Comparison of ENCODE assay signal across 13 mouse cellular contexts in genomic region chr2:74714156-74714789, GRCm38 (mm10). TPM values are rescaled to one million over a fixed set of nuclear protein-coding genes. Genes with fewer than 3 reads are reported as not detected.
DNase-seq lines count a peak whose midpoint lies in the region; ATAC-seq lines count a peak whose summit lies in the region.
"Had no signal": no experiment of that assay in that cellular context is flagged by ENCODE, and none has a peak within 500 bp of the region (broad histone marks: within the 10 kb centered on the region; RNA-seq: fewer than 3 reads in every experiment).

No protein-coding gene starts in this region.

- no peak overlapping the region for H3K27ac ChIP-seq in hindbrain, embryonic 14.5 days
- no peak overlapping the region for H3K27ac ChIP-seq in hindbrain, embryonic 11.5 days (ENCODE audit: low read depth, low read length)
- no peak overlapping the region; the same call in 1 of the 2 replicates for H3K27ac ChIP-seq in embryonic facial prominence, embryonic 14.5 days (replicated peaks; ENCODE audit: low read depth, low read length)
- H3K27ac ChIP-seq in intestine, embryonic 16.5 days (ENCODE audit: low read length) = peak overlapping the region; percentile 33; the same call in 1 of the 2 replicates
- H3K27ac ChIP-seq in neural tube, embryonic 13.5 days (replicated peaks) = peak overlapping the region; percentile 100
- H3K27ac ChIP-seq: heart, adult 2 months; liver, embryonic 12.5 days; midbrain, embryonic 15.5 days; stomach, embryonic 15.5 days had no signal

- H3K4me3 ChIP-seq in hindbrain, embryonic 14.5 days (replicated peaks; ENCODE audit: low read length) = peak overlapping the region; percentile 31; the same call in 1 of the 2 replicates
- H3K4me3 ChIP-seq in hindbrain, embryonic 11.5 days (ENCODE audit: low read depth, low read length) = no peak overlapping the region
- H3K4me3 ChIP-seq in embryonic facial prominence, embryonic 14.5 days (ENCODE audit: low read depth, low read length) = no peak overlapping the region
- peak overlapping the region; percentile 11; the same call in 1 of the 2 replicates for H3K4me3 ChIP-seq in intestine, embryonic 16.5 days (ENCODE audit: low read length)
- peak overlapping the region; percentile 99 for H3K4me3 ChIP-seq in neural tube, embryonic 13.5 days
- H3K4me3 ChIP-seq: heart, adult 2 months; liver, embryonic 12.5 days; midbrain, embryonic 15.5 days; stomach, embryonic 15.5 days had no signal

- ATAC-seq in hindbrain, embryonic 14.5 days (ENCODE audit: low FRiP score) = no peak
- no peak for ATAC-seq in hindbrain, embryonic 11.5 days (ENCODE audit: low FRiP score)
- ATAC-seq in embryonic facial prominence, embryonic 14.5 days (ENCODE audit: low read depth) = no peak
- no peak for ATAC-seq in intestine, embryonic 16.5 days
- no peak for ATAC-seq in neural tube, embryonic 13.5 days (ENCODE audit: low read depth)
- ATAC-seq: liver, embryonic 12.5 days; midbrain, embryonic 15.5 days had no signal

- no peaks in the 10 kb centered on the region for H3K9me3 ChIP-seq in hindbrain, embryonic 14.5 days (ENCODE audit: control insufficient read depth, low read length)
- no peaks in the 10 kb centered on the region for H3K9me3 ChIP-seq in hindbrain, embryonic 11.5 days (ENCODE audit: control insufficient read depth, low read length)
- no peaks in the 10 kb centered on the region for H3K9me3 ChIP-seq in embryonic facial prominence, embryonic 14.5 days (ENCODE audit: control insufficient read depth, low read length)
- H3K9me3 ChIP-seq in intestine, embryonic 16.5 days (ENCODE audit: control insufficient read depth, low read length) = no peaks in the 10 kb centered on the region
- no peaks in the 10 kb centered on the region for H3K9me3 ChIP-seq in neural tube, embryonic 13.5 days
- H3K9me3 ChIP-seq: liver, embryonic 12.5 days; midbrain, embryonic 15.5 days; stomach, embryonic 15.5 days had no signal

- no peak for DNase-seq in hindbrain, embryonic 14.5 days (ENCODE audit: low spot score)
- DNase-seq in hindbrain, embryonic 11.5 days (ENCODE audit: low spot score) = no peak
- DNase-seq in embryonic facial prominence, embryonic 14.5 days (ENCODE audit: low spot score) = no peak
- no peak for DNase-seq in cerebellum, adult 8-10 months
- no peak for DNase-seq in right cerebral cortex, postnatal 4 days
- DNase-seq: cerebellum, postnatal 14 days; right cerebral cortex, postnatal 25 days had no signal

- no peaks in the 10 kb centered on the region; the same call in 1 of the 2 replicates for H3K4me1 ChIP-seq in hindbrain, embryonic 14.5 days (replicated peaks; ENCODE audit: control insufficient read depth, insufficient read depth, low read length)
- H3K4me1 ChIP-seq in hindbrain, embryonic 11.5 days (replicated peaks; ENCODE audit: control insufficient read depth, insufficient read depth, low read length) = no peaks in the 10 kb centered on the region
- H3K4me1 ChIP-seq in embryonic facial prominence, embryonic 14.5 days (ENCODE audit: control insufficient read depth, insufficient read depth, low read length) = peaks cover 2% of the 10 kb centered on the region; the same call in 1 of the 2 replicates
- H3K4me1 ChIP-seq in intestine, embryonic 16.5 days (ENCODE audit: control insufficient read depth, insufficient read depth, low read length) = peaks cover 7% of the 10 kb centered on the region; the same call in 1 of the 2 replicates
- H3K4me1 ChIP-seq in neural tube, embryonic 13.5 days (replicated peaks) = peaks cover 64% of the 10 kb centered on the region

- H3K4me2 ChIP-seq in hindbrain, embryonic 14.5 days (replicated peaks) = peak overlapping the region; percentile 51; the same call in 1 of the 2 replicates
- H3K4me2 ChIP-seq in hindbrain, embryonic 11.5 days (replicated peaks; ENCODE audit: low read depth, low read length) = no peak overlapping the region
- peak overlapping the region; percentile 18; the same call in 1 of the 2 replicates for H3K4me2 ChIP-seq in embryonic facial prominence, embryonic 14.5 days (ENCODE audit: low read depth, low read length)
- peak overlapping the region; percentile 56 for H3K4me2 ChIP-seq in intestine, embryonic 16.5 days (ENCODE audit: low read depth, low read length)
- H3K4me2 ChIP-seq in neural tube, embryonic 13.5 days = peak overlapping the region; percentile 69
- H3K4me2 ChIP-seq: liver, embryonic 12.5 days; midbrain, embryonic 15.5 days had no signal

- H3K36me3 ChIP-seq in hindbrain, embryonic 14.5 days (replicated peaks; ENCODE audit: control insufficient read depth, insufficient read depth) = no peaks in the 10 kb centered on the region
- H3K36me3 ChIP-seq in hindbrain, embryonic 11.5 days (ENCODE audit: control insufficient read depth, insufficient read depth, low read length) = no peaks in the 10 kb centered on the region
- no peaks in the 10 kb centered on the region for H3K36me3 ChIP-seq in embryonic facial prominence, embryonic 14.5 days (ENCODE audit: control insufficient read depth, insufficient read depth, low read length)
- no peaks in the 10 kb centered on the region for H3K36me3 ChIP-seq in intestine, embryonic 16.5 days (ENCODE audit: control insufficient read depth, insufficient read depth, low read length)
- no peaks in the 10 kb centered on the region for H3K36me3 ChIP-seq in neural tube, embryonic 13.5 days
- H3K36me3 ChIP-seq: liver, embryonic 12.5 days; midbrain, embryonic 15.5 days; stomach, embryonic 15.5 days had no signal

- 5% methylated on average over 18 of the region's 18 CpGs for WGBS in hindbrain, embryonic 14.5 days
- WGBS in hindbrain, embryonic 11.5 days = 2% methylated on average over 18 of the region's 18 CpGs
- WGBS in embryonic facial prominence, embryonic 14.5 days = 5% methylated on average over 18 of the region's 18 CpGs
- 20% methylated on average over 18 of the region's 18 CpGs for WGBS in intestine, embryonic 16.5 days
- WGBS in neural tube, embryonic 13.5 days = 2% methylated on average over 18 of the region's 18 CpGs

- peak overlapping the region; percentile 8; the same call in 1 of the 2 replicates for H3K9ac ChIP-seq in hindbrain, embryonic 14.5 days
- no peak overlapping the region for H3K9ac ChIP-seq in hindbrain, embryonic 11.5 days (ENCODE audit: low read depth, low read length)
- H3K9ac ChIP-seq in embryonic facial prominence, embryonic 14.5 days (ENCODE audit: low read depth, low read length) = no peak overlapping the region
- H3K9ac ChIP-seq in intestine, embryonic 16.5 days (ENCODE audit: low read depth, low read length) = no peak overlapping the region
- H3K9ac ChIP-seq in neural tube, embryonic 13.5 days = peak overlapping the region; percentile 100
- H3K9ac ChIP-seq: liver, embryonic 12.5 days; midbrain, embryonic 15.5 days; stomach, embryonic 15.5 days had no signal

- peaks cover 97% of the 10 kb centered on the region for H3K27me3 ChIP-seq in hindbrain, embryonic 14.5 days (ENCODE audit: control insufficient read depth, insufficient read depth, low read length)
- H3K27me3 ChIP-seq in hindbrain, embryonic 11.5 days (ENCODE audit: control insufficient read depth, insufficient read depth, low read length) = peaks cover 78% of the 10 kb centered on the region
- H3K27me3 ChIP-seq in embryonic facial prominence, embryonic 14.5 days (replicated peaks; ENCODE audit: control insufficient read depth, insufficient read depth, low read length) = peaks cover 100% of the 10 kb centered on the region
- H3K27me3 ChIP-seq in intestine, embryonic 16.5 days (replicated peaks; ENCODE audit: control insufficient read depth, insufficient read depth, low read length) = peaks cover 33% of the 10 kb centered on the region
- H3K27me3 ChIP-seq in neural tube, embryonic 13.5 days = no peaks in the 10 kb centered on the region

RNA-seq across cellular contexts. Expression of gene Hoxd4, which starts 2.5 kb away (rescaled TPM):
- 3.1 and 4.3 TPM in 2 replicates for polyA plus RNA-seq in hindbrain, embryonic 14.5 days (2014; fragmentation: Nextera tagmentation; extraction: Ambion mirVana)
- polyA plus RNA-seq in hindbrain, embryonic 11.5 days (2014; fragmentation: Nextera tagmentation; extraction: Ambion mirVana) = 3.3 and 3.7 TPM in 2 replicates
- polyA plus RNA-seq in embryonic facial prominence, embryonic 14.5 days (2014; fragmentation: Nextera tagmentation; extraction: Ambion mirVana) = 0.63 and 0.82 TPM in 2 replicates
- 0.91 and 0.95 TPM in 2 replicates for polyA plus RNA-seq in intestine, embryonic 16.5 days (2015; fragmentation: Nextera tagmentation; extraction: Ambion mirVana)
- polyA plus RNA-seq in neural tube, embryonic 13.5 days (2015; fragmentation: Nextera tagmentation; extraction: Ambion mirVana) = 6.9 and 7.2 TPM in 2 replicates
- polyA plus RNA-seq: liver, embryonic 12.5 days; midbrain, embryonic 15.5 days had no signal

RNA-seq across cellular contexts. Expression of gene Hoxd3, which starts 2.5 kb away (rescaled TPM):
- 44.9 and 55.1 TPM in 2 replicates for polyA plus RNA-seq in hindbrain, embryonic 14.5 days (2014; fragmentation: Nextera tagmentation; extraction: Ambion mirVana)
- polyA plus RNA-seq in hindbrain, embryonic 11.5 days (2014; fragmentation: Nextera tagmentation; extraction: Ambion mirVana) = 49.5 and 58.0 TPM in 2 replicates
- polyA plus RNA-seq in embryonic facial prominence, embryonic 14.5 days (2014; fragmentation: Nextera tagmentation; extraction: Ambion mirVana) = 3.8 and 4.7 TPM in 2 replicates
- 13.4 and 15.1 TPM in 2 replicates for polyA plus RNA-seq in intestine, embryonic 16.5 days (2015; fragmentation: Nextera tagmentation; extraction: Ambion mirVana)
- polyA plus RNA-seq in neural tube, embryonic 13.5 days (2015; fragmentation: Nextera tagmentation; extraction: Ambion mirVana) = 24.2 and 33.8 TPM in 2 replicates

RNA-seq across cellular contexts. Expression of gene Hoxd8, which starts 9.9 kb away (rescaled TPM):
- polyA plus RNA-seq in hindbrain, embryonic 14.5 days (2014; fragmentation: Nextera tagmentation; extraction: Ambion mirVana) = 2.1 and 3.3 TPM in 2 replicates
- 0.19 and 0.50 TPM in 2 replicates for polyA plus RNA-seq in hindbrain, embryonic 11.5 days (2014; fragmentation: Nextera tagmentation; extraction: Ambion mirVana)
- polyA plus RNA-seq in embryonic facial prominence, embryonic 14.5 days (2014; fragmentation: Nextera tagmentation; extraction: Ambion mirVana) = 8.7 and 10.3 TPM in 2 replicates
- polyA plus RNA-seq in intestine, embryonic 16.5 days (2015; fragmentation: Nextera tagmentation; extraction: Ambion mirVana) = 3.1 TPM in 2 replicates
- 17.4 and 22.8 TPM in 2 replicates for polyA plus RNA-seq in neural tube, embryonic 13.5 days (2015; fragmentation: Nextera tagmentation; extraction: Ambion mirVana)

RNA-seq across cellular contexts. Expression of gene Gm28230, which starts 12.3 kb away (rescaled TPM):
- 0.82 and 1.3 TPM in 2 replicates for polyA plus RNA-seq in hindbrain, embryonic 14.5 days (2014; fragmentation: Nextera tagmentation; extraction: Ambion mirVana)
- 0.73 and 0.89 TPM in 2 replicates for polyA plus RNA-seq in hindbrain, embryonic 11.5 days (2014; fragmentation: Nextera tagmentation; extraction: Ambion mirVana)
- 0.13 TPM in 1 of 2 replicates, not detected in the other for polyA plus RNA-seq in embryonic facial prominence, embryonic 14.5 days (2014; fragmentation: Nextera tagmentation; extraction: Ambion mirVana)
- 0.24 TPM in 1 of 2 replicates, not detected in the other for polyA plus RNA-seq in intestine, embryonic 16.5 days (2015; fragmentation: Nextera tagmentation; extraction: Ambion mirVana)
- 2.2 and 2.4 TPM in 2 replicates for polyA plus RNA-seq in neural tube, embryonic 13.5 days (2015; fragmentation: Nextera tagmentation; extraction: Ambion mirVana)
- polyA plus RNA-seq: liver, embryonic 12.5 days; midbrain, embryonic 15.5 days; stomach, embryonic 15.5 days had no signal

RNA-seq across cellular contexts. Expression of gene Hoxd9, which starts 16.7 kb away (rescaled TPM):
- 0.09 TPM in 1 of 2 replicates, not detected in the other for polyA plus RNA-seq in hindbrain, embryonic 14.5 days (2014; fragmentation: Nextera tagmentation; extraction: Ambion mirVana)
- polyA plus RNA-seq in hindbrain, embryonic 11.5 days (2014; fragmentation: Nextera tagmentation; extraction: Ambion mirVana) = 0.11 TPM in 1 of 2 replicates, not detected in the other
- 2.0 and 2.3 TPM in 2 replicates for polyA plus RNA-seq in embryonic facial prominence, embryonic 14.5 days (2014; fragmentation: Nextera tagmentation; extraction: Ambion mirVana)
- 1.8 and 2.5 TPM in 2 replicates for polyA plus RNA-seq in intestine, embryonic 16.5 days (2015; fragmentation: Nextera tagmentation; extraction: Ambion mirVana)
- polyA plus RNA-seq in neural tube, embryonic 13.5 days (2015; fragmentation: Nextera tagmentation; extraction: Ambion mirVana) = 27.7 and 42.7 TPM in 2 replicates
- polyA plus RNA-seq: midbrain, embryonic 15.5 days had no signal

Comparison
In these comparisons a context has a peak if more than half of its experiments do, and no peak if none do; other contexts are left out.
1. H3K4me3 ChIP-seq: peak in hindbrain, embryonic 14.5 days (single experiment), intestine, embryonic 16.5 days (single experiment) and neural tube, embryonic 13.5 days (single experiment); none in hindbrain, embryonic 11.5 days (single experiment) and embryonic facial prominence, embryonic 14.5 days (single experiment).
2. H3K9ac ChIP-seq: peak in hindbrain, embryonic 14.5 days (single experiment) and neural tube, embryonic 13.5 days (single experiment); none in hindbrain, embryonic 11.5 days (single experiment), embryonic facial prominence, embryonic 14.5 days (single experiment) and intestine, embryonic 16.5 days (single experiment).
3. H3K27ac ChIP-seq: peak in intestine, embryonic 16.5 days (single experiment) and neural tube, embryonic 13.5 days (single experiment); none in hindbrain, embryonic 14.5 days (single experiment), hindbrain, embryonic 11.5 days (single experiment) and embryonic facial prominence, embryonic 14.5 days (single experiment).